Mouse (Mus musculus): ENCODE data around the gene Mapk7. TPM values are rescaled to one million over a fixed set of nuclear protein-coding genes. Genes with fewer than 3 reads are reported as not detected.
A peak's percentile ranks its signal among the peaks of the same experiment; 100 is the strongest.

Gene Mapk7
- total and polyA plus RNA-seq, 3 experiments, result 5.1 to 21.6 (median 12.2) TPM

DNA sequence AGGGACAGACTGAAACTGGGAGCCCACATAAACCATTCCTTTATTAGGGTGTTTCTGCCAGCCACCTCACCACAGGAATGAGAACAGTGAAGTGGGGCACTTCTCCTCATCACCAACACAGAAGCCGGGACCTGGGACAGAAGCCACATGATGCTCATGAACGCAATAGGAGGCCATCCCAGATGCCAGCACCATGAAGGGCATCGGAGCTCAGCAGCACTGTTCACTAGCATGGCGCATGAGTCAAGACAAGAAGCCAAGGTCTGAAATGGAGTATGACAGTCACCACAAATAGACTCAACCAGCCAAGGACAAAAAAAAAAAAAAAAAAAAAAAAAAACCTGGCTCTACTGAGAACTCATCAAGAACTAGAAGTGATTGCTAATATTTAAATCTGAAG lies 53.8 kb downstream of the Mapk7 start:
- Histone ChIP-seq H3K4me1 (ENCODE audit: control insufficient read depth in 1 of 2, insufficient read depth in 2 of 2) (no peaks in the 10 kb centered on the region), H3K27ac (ENCODE audit: insufficient read depth, low read depth) (no peak overlapping the region), H3K4me3 (replicated peaks in 1 of 3; ENCODE audit: low read depth in 2 of 3, low read length in 2 of 3, poor library complexity in 1 of 3) (no peak overlapping the region), H3K27me3 (replicated peaks) (peaks cover 70% of the 10 kb centered on the region), H3K9me3 (replicated peaks; ENCODE audit: low read length) (peaks cover 7% of the 10 kb centered on the region), H3K4me2 (ENCODE audit: insufficient read depth, low read depth, poor library complexity, severe bottlenecking) (no peak overlapping the region), H3K9ac (ENCODE audit: insufficient read depth, low read depth) (no peak overlapping the region), H3K36me3 (replicated peaks in 1 of 2; ENCODE audit: control insufficient read depth in 1 of 2, insufficient read depth in 1 of 2, low read length in 1 of 2) (no peaks in the 10 kb centered on the region), H3K79me2 (replicated peaks; ENCODE audit: control insufficient read depth, extremely low read depth, insufficient read depth, poor library complexity, severe bottlenecking) (no peaks in the 10 kb centered on the region)
- TF ChIP-seq SMC3 (IDR thresholded peaks at IDR 0.05; ENCODE audit: low read depth, low read length) (no peak), ZNF384 (IDR thresholded peaks at IDR 0.05; ENCODE audit: low read depth, low read length) (peak; percentile 52), ZC3H11A (IDR thresholded peaks at IDR 0.05; ENCODE audit: low read depth, low read length) (no peak), EP300 (IDR thresholded peaks at IDR 0.05; ENCODE audit: low read length) (no peak)
- in situ Hi-C loops (cut with MboI; ENCODE audit: low pct_ligation_motif_present, low pct_unique_long_range_greater_than_20kb, low sequenced_read_pairs) (no loop called here), dilution Hi-C loops (cut with MboI; ENCODE audit: extremely low pct_ligation_motif_present, extremely low pct_unique_long_range_greater_than_20kb, low sequenced_read_pairs) (no loop called here)
- DNase-seq (ENCODE audit: extremely low read depth), result no peak

DNA sequence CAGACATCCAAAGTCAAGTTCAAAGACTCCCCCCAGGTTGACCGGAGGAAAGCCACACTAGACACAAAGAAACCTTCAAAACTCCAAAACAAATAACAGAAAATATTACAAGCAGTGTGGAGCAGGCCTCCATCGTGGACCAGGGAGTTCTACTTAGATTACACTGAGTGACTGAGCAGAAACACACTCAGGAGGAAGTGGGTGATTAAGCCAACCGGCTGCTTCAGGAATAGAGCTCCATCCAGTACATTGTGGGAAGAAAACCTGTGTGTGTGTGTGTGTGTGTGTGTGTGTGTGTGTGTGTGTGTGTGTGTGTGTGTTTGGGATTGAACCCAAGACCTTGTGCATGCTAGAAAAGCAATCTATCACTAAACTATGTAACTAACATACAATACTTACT lies 55.0 kb downstream of the Mapk7 start:
- dilution Hi-C loops (cut with MboI; ENCODE audit: extremely low pct_ligation_motif_present, extremely low pct_unique_long_range_greater_than_20kb, low sequenced_read_pairs) (no loop called here), in situ Hi-C loops (cut with MboI; ENCODE audit: low pct_ligation_motif_present, low pct_unique_long_range_greater_than_20kb, low sequenced_read_pairs) (no loop called here)
- Histone ChIP-seq H3K79me2 (replicated peaks; ENCODE audit: control insufficient read depth, extremely low read depth, insufficient read depth, poor library complexity, severe bottlenecking) (no peaks in the 10 kb centered on the region), H3K9ac (ENCODE audit: insufficient read depth, low read depth) (no peak overlapping the region), H3K36me3 (replicated peaks in 1 of 2; ENCODE audit: control insufficient read depth in 1 of 2, insufficient read depth in 1 of 2, low read length in 1 of 2) (no peaks in the 10 kb centered on the region), H3K27ac (ENCODE audit: insufficient read depth, low read depth) (no peak overlapping the region), H3K9me3 (replicated peaks; ENCODE audit: low read length) (peaks cover 7% of the 10 kb centered on the region), H3K4me2 (ENCODE audit: insufficient read depth, low read depth, poor library complexity, severe bottlenecking) (no peak overlapping the region), H3K4me3 (replicated peaks in 1 of 3; ENCODE audit: low read depth in 2 of 3, low read length in 2 of 3, poor library complexity in 1 of 3) (no peak overlapping the region), H3K4me1 (ENCODE audit: control insufficient read depth in 1 of 2, insufficient read depth in 2 of 2) (no peaks in the 10 kb centered on the region), H3K27me3 (replicated peaks) (peaks cover 73% of the 10 kb centered on the region)
- no peak for DNase-seq (ENCODE audit: extremely low read depth)
- no peak for TF ChIP-seq TBP (conservative IDR thresholded peaks at IDR 0.05; ENCODE audit: low read depth, low read length)
- TF ChIP-seq CHD2 (IDR thresholded peaks at IDR 0.05; ENCODE audit: low read length), result no peak
- TF ChIP-seq ZNF384 (IDR thresholded peaks at IDR 0.05; ENCODE audit: low read depth, low read length), result no peak
- no peak for TF ChIP-seq MAZ (IDR thresholded peaks at IDR 0.05; ENCODE audit: low read depth, low read length)
- no peak for TF ChIP-seq NRF1 (IDR thresholded peaks at IDR 0.05; ENCODE audit: low read depth, low read length)
- TF ChIP-seq RCOR1 (conservative IDR thresholded peaks at IDR 0.05; ENCODE audit: low read depth, low read length), result no peak
- no peak for TF ChIP-seq BHLHE40 (IDR thresholded peaks at IDR 0.05; ENCODE audit: low read depth, low read length)
- TF ChIP-seq MXI1 (IDR thresholded peaks at IDR 0.05; ENCODE audit: low read depth, low read length), result no peak
- TF ChIP-seq TCF12 (IDR thresholded peaks at IDR 0.05; ENCODE audit: low read depth, low read length), result no peak
- no peak for TF ChIP-seq ZKSCAN1 (IDR thresholded peaks at IDR 0.05; ENCODE audit: borderline replicate concordance, low read depth, low read length)
- no peak for TF ChIP-seq HCFC1 (IDR thresholded peaks at IDR 0.05; ENCODE audit: low read depth, low read length)
- TF ChIP-seq MEF2A (IDR thresholded peaks at IDR 0.05; ENCODE audit: borderline replicate concordance, low read depth, low read length), result no peak
- TF ChIP-seq USF1 (IDR thresholded peaks at IDR 0.05; ENCODE audit: low read depth, low read length), result no peak
- no peak for TF ChIP-seq CTCF (conservative IDR thresholded peaks at IDR 0.05 in 1 of 2, IDR thresholded peaks at IDR 0.05 in 1 of 2; ENCODE audit: low read depth in 2 of 2, low read length in 2 of 2)
- no peak for TF ChIP-seq ETS1 (conservative IDR thresholded peaks at IDR 0.05; ENCODE audit: low read depth, low read length)
- no peak for TF ChIP-seq IRF4 (IDR thresholded peaks at IDR 0.05; ENCODE audit: low read depth, low read length)
- TF ChIP-seq USF2 (conservative IDR thresholded peaks at IDR 0.05; ENCODE audit: low read depth, low read length), result no peak
- no peak for TF ChIP-seq MYC (IDR thresholded peaks at IDR 0.05; ENCODE audit: low read depth, low read length)
- no peak for TF ChIP-seq GABPA (IDR thresholded peaks at IDR 0.05; ENCODE audit: insufficient replicate concordance, low read depth, low read length)

Other genes starting within 250 kb of the Mapk7 start
- 25.1 and 26.3 TPM in 2 replicates for gene Aldh3a2, start 226.9 kb downstream of the Mapk7 start, total RNA-seq (2012; rRNA removed)
- gene Aldh3a2, start 226.9 kb downstream of the Mapk7 start, total RNA-seq (2014; rRNA removed), result 18.5 and 19.5 TPM in 2 replicates
- 28.4 and 29.8 TPM in 2 replicates for gene Aldh3a2, start 226.9 kb downstream of the Mapk7 start, polyA plus RNA-seq (2012; ENCODE audit: insufficient read length, low read depth)
- 0.38 and 0.68 TPM in 2 replicates for gene Slc47a2, start 151.5 kb downstream of the Mapk7 start, total RNA-seq (2012; rRNA removed)
- gene Slc47a2, start 151.5 kb downstream of the Mapk7 start, total RNA-seq (2014; rRNA removed), result 0.08 and 0.24 TPM in 2 replicates
- 0.37 and 0.39 TPM in 2 replicates for gene Slc47a2, start 151.5 kb downstream of the Mapk7 start, polyA plus RNA-seq (2012; ENCODE audit: insufficient read length, low read depth)
- gene Slc47a1, start 116.1 kb downstream of the Mapk7 start, total RNA-seq (2012; rRNA removed), result 31.4 and 46.4 TPM in 2 replicates
- 24.3 and 26.2 TPM in 2 replicates for gene Slc47a1, start 116.1 kb downstream of the Mapk7 start, total RNA-seq (2014; rRNA removed)
- gene Slc47a1, start 116.1 kb downstream of the Mapk7 start, polyA plus RNA-seq (2012; ENCODE audit: insufficient read length, low read depth), result 29.3 and 30.3 TPM in 2 replicates
- not detected in 2 replicates for gene Rnf112, start 40.3 kb downstream of the Mapk7 start, total RNA-seq (2012; rRNA removed)
- gene Rnf112, start 40.3 kb downstream of the Mapk7 start, total RNA-seq (2014; rRNA removed), result not detected in 2 replicates
- not detected in 2 replicates for gene Rnf112, start 40.3 kb downstream of the Mapk7 start, polyA plus RNA-seq (2012; ENCODE audit: insufficient read length, low read depth)
- not detected in 2 replicates for gene Mfap4, start 9.0 kb downstream of the Mapk7 start, total RNA-seq (2012; rRNA removed)
- gene Mfap4, start 9.0 kb downstream of the Mapk7 start, total RNA-seq (2014; rRNA removed), result not detected in 2 replicates
- gene Mfap4, start 9.0 kb downstream of the Mapk7 start, polyA plus RNA-seq (2012; ENCODE audit: insufficient read length, low read depth), result not detected in 2 replicates
- gene B9d1, start 10.7 kb upstream of the Mapk7 start, total RNA-seq (2012; rRNA removed), result 51.1 and 62.9 TPM in 2 replicates
- gene B9d1, start 10.7 kb upstream of the Mapk7 start, total RNA-seq (2014; rRNA removed), result 19.2 and 24.2 TPM in 2 replicates
- gene B9d1, start 10.7 kb upstream of the Mapk7 start, polyA plus RNA-seq (2012; ENCODE audit: insufficient read length, low read depth), result 26.2 and 31.0 TPM in 2 replicates
- 9.6 and 13.8 TPM in 2 replicates for gene Epn2, start 85.3 kb upstream of the Mapk7 start, total RNA-seq (2012; rRNA removed)
- gene Epn2, start 85.3 kb upstream of the Mapk7 start, total RNA-seq (2014; rRNA removed), result 8.8 and 10.1 TPM in 2 replicates
- gene Epn2, start 85.3 kb upstream of the Mapk7 start, polyA plus RNA-seq (2012; ENCODE audit: insufficient read length, low read depth), result 7.2 and 8.9 TPM in 2 replicates
- gene Grap, start 158.9 kb upstream of the Mapk7 start, total RNA-seq (2012; rRNA removed), result 379 and 412 TPM in 2 replicates
- 264 and 274 TPM in 2 replicates for gene Grap, start 158.9 kb upstream of the Mapk7 start, total RNA-seq (2014; rRNA removed)
- 280 and 294 TPM in 2 replicates for gene Grap, start 158.9 kb upstream of the Mapk7 start, polyA plus RNA-seq (2012; ENCODE audit: insufficient read length, low read depth)
- gene Fam83g, start 189.7 kb upstream of the Mapk7 start, total RNA-seq (2012; rRNA removed), result 50.4 and 63.7 TPM in 2 replicates
- gene Fam83g, start 189.7 kb upstream of the Mapk7 start, total RNA-seq (2014; rRNA removed), result 17.2 and 19.2 TPM in 2 replicates
- 17.8 and 19.1 TPM in 2 replicates for gene Fam83g, start 189.7 kb upstream of the Mapk7 start, polyA plus RNA-seq (2012; ENCODE audit: insufficient read length, low read depth)
- gene Slc5a10, start 226.4 kb upstream of the Mapk7 start, total RNA-seq (2012; rRNA removed), result 0.55 and 1.4 TPM in 2 replicates
- 0.61 and 0.70 TPM in 2 replicates for gene Slc5a10, start 226.4 kb upstream of the Mapk7 start, total RNA-seq (2014; rRNA removed)
- gene Slc5a10, start 226.4 kb upstream of the Mapk7 start, polyA plus RNA-seq (2012; ENCODE audit: insufficient read length, low read depth), result 1.3 and 1.6 TPM in 2 replicates